Mouse (Mus musculus) embryo, embryonic 10.5 days (tissue): ENCODE measurements at regions not wholly inside any gene's neighbourhood (a gene's known extent, or its start where the extent isn't known, plus 50 kb on each side); places are given as distances from the start of the nearest gene placed in this dataset.
"Not testable (repeated sequence)": the region's sequence is repeated elsewhere in the genome, so short reads cannot be mapped to it uniquely, and the experiment has no call there.

Experiments
- DNase-seq: peaks from one replicate; pipeline ENCODE4 v3.0.0-alpha.2; 2015; ENCODE audit warnings: low spot score

DNA sequence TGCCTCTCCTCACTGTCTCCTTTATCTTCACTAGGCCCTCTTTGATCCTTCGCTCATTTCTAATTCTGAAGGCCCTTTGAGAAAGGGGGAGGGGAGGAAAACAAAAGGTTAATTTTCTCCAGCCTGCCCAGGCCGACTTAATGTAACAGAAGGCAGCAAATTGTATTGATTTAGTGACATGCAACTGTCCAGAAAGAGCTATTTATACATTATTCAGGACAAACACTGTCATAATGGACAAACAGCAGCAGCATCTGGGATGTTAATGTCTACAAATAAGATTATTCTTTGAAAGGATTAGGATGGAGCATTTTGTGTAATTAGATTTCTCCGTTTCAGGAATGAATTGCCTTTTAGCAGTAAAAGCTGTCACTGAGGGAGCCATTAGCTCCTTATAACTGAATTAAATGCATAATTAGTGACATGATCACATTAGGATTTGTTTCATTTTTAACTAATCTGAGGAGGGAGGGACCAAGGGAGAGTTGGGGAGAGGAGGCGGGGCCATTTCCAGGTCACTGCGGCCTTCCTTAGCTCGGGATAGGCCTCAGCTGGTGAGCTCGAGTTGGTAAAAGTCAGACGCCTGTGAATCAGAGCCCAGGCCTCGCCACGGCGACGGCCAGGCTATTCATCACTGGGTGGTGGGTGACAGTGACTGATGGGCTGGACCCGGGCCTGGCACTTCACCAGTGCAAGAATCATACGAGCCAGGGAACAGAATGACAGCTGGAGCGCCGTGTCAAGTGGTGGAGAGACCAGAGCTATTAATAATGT is 167.7 kb downstream of the Nkx6-1 start:
- DNase-seq, result peak; percentile 47

DNA sequence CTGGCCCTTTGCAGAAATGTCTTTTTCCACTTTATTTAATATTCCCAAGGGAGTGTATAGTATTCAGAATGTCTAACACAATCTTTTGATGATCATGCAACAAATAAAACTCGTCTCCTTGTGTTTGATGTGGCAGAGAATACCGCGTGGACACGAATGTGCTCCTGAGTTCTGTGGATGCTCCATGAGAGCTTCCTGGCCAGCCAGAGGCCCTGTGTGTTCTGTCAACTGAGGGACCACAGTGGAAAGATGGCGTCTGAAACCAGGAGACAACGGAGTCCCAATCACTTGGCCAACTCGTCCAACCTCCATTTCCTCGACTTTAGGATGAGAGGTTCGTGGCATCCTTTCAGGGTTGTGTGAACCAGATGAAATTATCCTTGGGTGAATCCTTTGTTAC is 168.6 kb downstream of the Nkx6-1 start:
- DNase-seq, result no peak

GRCm38 (mm10) chr5:101445792-101446191 is 219.0 kb downstream of the Nkx6-1 start:
- peak; percentile 23 for DNase-seq

DNA sequence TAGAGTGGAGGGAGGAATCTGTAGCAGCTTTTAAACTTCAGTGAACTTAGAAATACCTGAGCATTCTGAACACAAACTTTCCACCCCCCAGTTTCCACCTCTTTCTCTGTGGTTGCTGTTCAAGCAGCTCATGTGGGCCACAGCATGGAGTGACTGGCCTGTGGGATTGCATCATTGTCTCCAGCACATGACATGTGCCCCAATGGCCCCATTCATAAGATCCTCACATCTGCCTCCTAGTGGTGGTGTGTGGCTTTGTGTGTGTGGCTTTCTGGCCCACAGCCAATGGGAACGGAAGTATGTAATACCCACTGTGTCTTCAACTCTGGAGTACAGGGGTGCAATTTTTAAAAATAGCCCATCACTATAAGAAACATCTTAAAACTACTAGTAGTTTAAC is 223.0 kb downstream of the Nkx6-1 start:
- DNase-seq, result peak; percentile 20

- DNase-seq, result no peak
These were observed 227.0 kb downstream of the Nkx6-1 start for GRCm38 (mm10) chr5:101437666-101438299.

- peak; percentile 83 for DNase-seq
These were observed 238.6 kb downstream of the Nkx6-1 start for GRCm38 (mm10) chr5:101426067-101426771.

DNA sequence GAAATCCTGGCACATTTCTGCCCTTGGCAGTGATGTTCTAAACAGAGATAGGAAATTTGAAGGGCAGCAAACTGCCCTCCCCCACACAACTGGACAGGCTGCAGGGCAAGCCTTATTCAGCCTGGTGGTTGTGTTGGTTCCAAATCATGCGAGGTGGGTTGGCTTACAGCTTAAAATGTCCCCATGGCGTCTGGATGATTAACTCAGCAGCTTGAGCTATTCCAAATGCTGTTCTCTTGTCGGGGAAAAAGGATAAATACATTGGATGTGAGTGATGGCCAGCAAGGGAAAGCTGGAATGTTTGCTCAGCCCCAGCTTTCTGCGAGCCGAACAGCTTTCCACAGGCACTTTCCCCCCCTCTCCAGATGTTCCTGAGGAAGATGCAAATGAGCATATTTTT is 280.5 kb downstream of the Nkx6-1 start:
- no peak for DNase-seq

GRCm38 (mm10) chr5:101381361-101381760 is 283.4 kb downstream of the Nkx6-1 start:
- no peak for DNase-seq

- DNase-seq, result no peak
These were observed 288.1 kb downstream of the Nkx6-1 start for GRCm38 (mm10) chr5:101376657-101377056.

GRCm38 (mm10) chr5:101374129-101374528 is 290.7 kb downstream of the Nkx6-1 start:
- no peak for DNase-seq

GRCm38 (mm10) chr5:101372204-101372603 is 292.6 kb downstream of the Nkx6-1 start:
- DNase-seq, result no peak

GRCm38 (mm10) chr5:101365364-101365763 is 299.4 kb downstream of the Nkx6-1 start:
- DNase-seq, result peak; percentile 82

- DNase-seq, result peak; percentile 59
These were observed 304.8 kb downstream of the Nkx6-1 start for GRCm38 (mm10) chr5:101359986-101360385.

GRCm38 (mm10) chr5:101345406-101345805 is 319.4 kb downstream of the Nkx6-1 start:
- DNase-seq, result no peak

DNA sequence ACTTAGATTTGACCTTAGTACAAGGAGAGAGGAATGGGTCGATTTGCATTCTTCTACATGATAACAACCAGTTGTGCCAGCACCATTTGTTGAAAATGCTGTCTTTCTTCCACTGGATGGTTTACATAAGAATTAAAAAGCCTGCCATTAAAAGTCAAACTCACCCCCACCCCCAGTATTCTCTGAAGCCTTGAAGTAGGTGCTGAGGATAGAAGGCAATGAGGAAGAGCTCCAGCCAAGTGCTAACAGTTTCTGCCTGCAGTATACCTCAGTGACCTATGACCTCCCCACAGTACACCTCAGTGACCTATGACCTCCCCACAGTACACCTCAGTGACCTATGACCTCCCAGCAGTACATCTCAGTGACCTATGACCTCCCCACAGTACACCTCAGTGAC is 328.4 kb downstream of the Nkx6-1 start:
- DNase-seq, result not testable (repeated sequence)

- DNase-seq, result no peak
These were observed 333.0 kb downstream of the Nkx6-1 start for GRCm38 (mm10) chr5:101331825-101332224.

- DNase-seq, result peak; percentile 18
These were observed 338.7 kb downstream of the Nkx6-1 start for GRCm38 (mm10) chr5:101326122-101326521.

DNA sequence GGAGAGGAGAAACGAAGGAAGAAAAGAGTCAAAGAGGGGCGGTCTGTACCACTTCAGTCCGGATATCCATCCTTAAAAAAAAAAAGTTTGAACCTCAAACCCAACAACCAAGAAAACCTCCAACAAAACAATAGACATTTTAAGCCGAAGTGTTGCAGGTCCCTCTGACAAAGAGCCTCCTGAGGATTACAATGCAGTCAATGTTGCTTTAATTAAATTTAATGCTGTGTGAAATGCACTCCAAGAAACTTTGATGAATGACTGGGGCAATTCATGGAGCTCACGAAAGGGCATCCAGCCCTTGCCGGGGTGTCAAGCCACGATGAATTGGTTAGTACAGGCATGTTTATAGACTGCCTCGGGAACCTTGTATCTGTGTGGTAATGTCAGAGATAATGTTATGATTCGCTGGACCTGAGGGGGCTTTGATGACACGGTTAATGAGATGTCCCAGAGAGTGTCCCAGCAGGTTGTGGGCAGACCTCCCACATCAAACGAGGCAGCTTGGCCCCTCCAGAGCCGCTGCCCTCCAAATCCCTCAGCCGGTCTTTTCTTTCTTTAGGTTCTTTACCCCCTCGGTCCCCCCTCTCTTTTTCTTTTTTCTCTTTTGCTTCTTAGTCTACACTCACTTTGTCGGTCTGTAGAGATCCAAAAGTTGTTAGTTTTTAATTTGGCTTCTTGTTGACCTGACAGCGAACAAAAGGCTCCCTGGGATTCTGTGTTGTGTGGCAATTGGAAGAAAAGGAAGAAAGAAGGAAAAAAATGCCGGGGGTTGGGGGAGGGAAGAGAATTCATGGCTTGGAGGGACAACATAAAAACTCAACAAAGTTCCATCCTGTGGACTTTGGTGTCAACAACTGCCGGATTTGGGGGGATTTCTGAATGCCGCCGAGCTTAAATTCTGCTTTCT is 341.5 kb downstream of the Nkx6-1 start:
- peak; percentile 81 for DNase-seq

- DNase-seq, result no peak
These were observed 364.8 kb downstream of the Nkx6-1 start for GRCm38 (mm10) chr5:101299986-101300385.

GRCm38 (mm10) chr5:101298411-101298810 is 366.4 kb downstream of the Nkx6-1 start:
- no peak for DNase-seq

DNA sequence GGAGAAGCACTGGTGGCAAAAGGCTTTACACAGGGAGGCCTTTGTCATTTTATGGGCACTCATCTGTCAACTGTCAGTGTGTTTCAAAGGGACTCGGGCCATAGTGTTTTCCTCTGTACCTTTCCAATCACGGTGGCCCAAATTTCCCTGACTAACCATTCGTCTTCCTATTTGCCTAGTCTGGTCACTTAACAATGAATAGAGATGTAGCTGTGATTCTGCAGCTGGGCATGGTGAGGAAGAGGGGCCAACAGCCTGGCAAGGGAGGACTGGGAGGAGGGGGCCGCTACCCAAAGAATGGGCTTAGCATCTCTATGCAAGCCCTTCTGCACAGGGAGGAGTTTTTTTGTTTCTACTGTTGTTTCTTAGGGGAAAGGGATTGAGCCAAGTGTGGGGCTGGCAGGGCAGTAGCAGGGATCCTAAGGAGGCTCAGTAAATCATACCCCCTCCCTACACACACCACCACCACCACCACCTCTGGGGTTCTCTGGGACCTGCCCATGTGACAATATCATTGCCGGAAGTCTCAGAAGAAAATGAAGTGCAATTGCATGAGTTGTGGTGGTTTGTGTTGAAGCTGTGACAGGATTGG is 367.2 kb downstream of the Nkx6-1 start:
- peak; percentile 39 for DNase-seq
